Mouse (Mus musculus): ENCODE data around the gene Plekhg6. TPM values are rescaled to one million over a fixed set of nuclear protein-coding genes. Genes with fewer than 3 reads are reported as not detected.

Gene Plekhg6
- polyA plus RNA-seq, 1 experiment from 2014 or later = 0.05 TPM

- WGBS = 11% methylated on average over 6 of the region's 6 CpGs
- Histone ChIP-seq H3K9ac (replicated peaks) (no peak overlapping the region), H3K4me2 (replicated peaks) (no peak overlapping the region), H3K27me3 (peaks cover 74% of the 10 kb centered on the region), H3K9me3 (no peaks in the 10 kb centered on the region), H3K4me3 (no peak overlapping the region), H3K4me1 (peaks cover 18% of the 10 kb centered on the region), H3K36me3 (no peaks in the 10 kb centered on the region), H3K27ac (replicated peaks) (no peak overlapping the region)
- ATAC-seq (ENCODE audit: low FRiP score, low read depth) = no peak
Measured at GRCm38 (mm10) chr6:125378621-125379020, 2.0 kb downstream of the Plekhg6 start.

- H3K4me3 ChIP-seq = no peak overlapping the region
Measured at GRCm38 (mm10) chr6:125377582-125378451, 2.8 kb downstream of the Plekhg6 start.

GRCm38 (mm10) chr6:125377042-125377441 lies 3.6 kb downstream of the Plekhg6 start:
- WGBS = 52% methylated on average over 6 of the region's 6 CpGs
- ATAC-seq (ENCODE audit: low FRiP score, low read depth) = no peak
- no peak overlapping the region for H3K4me2 ChIP-seq (replicated peaks)
- H3K4me3 ChIP-seq = no peak overlapping the region
- H3K9me3 ChIP-seq = no peaks in the 10 kb centered on the region
- peaks cover 73% of the 10 kb centered on the region for H3K27me3 ChIP-seq
- no peak overlapping the region for H3K27ac ChIP-seq (replicated peaks)
- peaks cover 18% of the 10 kb centered on the region for H3K4me1 ChIP-seq
- no peak overlapping the region for H3K9ac ChIP-seq (replicated peaks)
- no peaks in the 10 kb centered on the region for H3K36me3 ChIP-seq

More at GRCm38 (mm10) chr6:125377582-125378451, 2.8 kb downstream of the Plekhg6 start:
- WGBS = 40% methylated on average over 15 of the region's 16 CpGs
- peaks cover 75% of the 10 kb centered on the region for H3K27me3 ChIP-seq
- no peaks in the 10 kb centered on the region for H3K36me3 ChIP-seq
- no peak overlapping the region for H3K9ac ChIP-seq (replicated peaks)
- H3K4me1 ChIP-seq = peaks cover 18% of the 10 kb centered on the region
- H3K4me2 ChIP-seq (replicated peaks) = no peak overlapping the region
- ATAC-seq (ENCODE audit: low FRiP score, low read depth) = no peak
- H3K27ac ChIP-seq (replicated peaks) = no peak overlapping the region
- H3K9me3 ChIP-seq = no peaks in the 10 kb centered on the region

- 61% methylated on average over 4 of the region's 4 CpGs for WGBS
- H3K4me2 ChIP-seq (replicated peaks) = no peak overlapping the region
- no peak for ATAC-seq (ENCODE audit: low FRiP score, low read depth)
- H3K36me3 ChIP-seq = no peaks in the 10 kb centered on the region
- peaks cover 18% of the 10 kb centered on the region for H3K4me1 ChIP-seq
- no peaks in the 10 kb centered on the region for H3K9me3 ChIP-seq
- peaks cover 43% of the 10 kb centered on the region for H3K27me3 ChIP-seq
- H3K4me3 ChIP-seq = no peak overlapping the region
- no peak overlapping the region for H3K27ac ChIP-seq (replicated peaks)
- no peak overlapping the region for H3K9ac ChIP-seq (replicated peaks)
Measured at GRCm38 (mm10) chr6:125367758-125368371, 12.7 kb downstream of the Plekhg6 start.

GRCm38 (mm10) chr6:125366133-125366532 lies 14.5 kb downstream of the Plekhg6 start:
- no peak overlapping the region for H3K9ac ChIP-seq (replicated peaks)
- H3K4me1 ChIP-seq = peaks cover 26% of the 10 kb centered on the region
- no peaks in the 10 kb centered on the region for H3K36me3 ChIP-seq
- peaks cover 50% of the 10 kb centered on the region for H3K27me3 ChIP-seq
- no peak overlapping the region for H3K4me3 ChIP-seq
- no peaks in the 10 kb centered on the region for H3K9me3 ChIP-seq
- WGBS = 68% methylated on average over 1 of the region's 1 CpGs
- H3K27ac ChIP-seq (replicated peaks) = no peak overlapping the region
- ATAC-seq (ENCODE audit: low FRiP score, low read depth) = no peak
- no peak overlapping the region for H3K4me2 ChIP-seq (replicated peaks)

- no peak for ATAC-seq (ENCODE audit: low FRiP score, low read depth)
- H3K27me3 ChIP-seq = peaks cover 55% of the 10 kb centered on the region
- H3K27ac ChIP-seq (replicated peaks) = no peak overlapping the region
- H3K9ac ChIP-seq (replicated peaks) = no peak overlapping the region
- peaks cover 27% of the 10 kb centered on the region for H3K4me1 ChIP-seq
- H3K4me3 ChIP-seq = no peak overlapping the region
- no peak overlapping the region for H3K4me2 ChIP-seq (replicated peaks)
- 86% methylated on average over 5 of the region's 5 CpGs for WGBS
- no peaks in the 10 kb centered on the region for H3K9me3 ChIP-seq
- H3K36me3 ChIP-seq = no peaks in the 10 kb centered on the region
Measured at GRCm38 (mm10) chr6:125365522-125365921, 15.1 kb downstream of the Plekhg6 start.

- ATAC-seq (ENCODE audit: low FRiP score, low read depth) = no peak
- Histone ChIP-seq H3K4me1 (peaks cover 27% of the 10 kb centered on the region), H3K27ac (replicated peaks) (no peak overlapping the region), H3K9ac (replicated peaks) (no peak overlapping the region), H3K27me3 (peaks cover 60% of the 10 kb centered on the region), H3K4me3 (no peak overlapping the region), H3K9me3 (no peaks in the 10 kb centered on the region), H3K36me3 (no peaks in the 10 kb centered on the region), H3K4me2 (replicated peaks) (no peak overlapping the region)
- WGBS = 6% methylated on average over 8 of the region's 8 CpGs
Measured at GRCm38 (mm10) chr6:125364448-125364847, 16.1 kb downstream of the Plekhg6 start.

GRCm38 (mm10) chr6:125363451-125364242 lies 16.9 kb downstream of the Plekhg6 start:
- Histone ChIP-seq H3K27ac (replicated peaks) (no peak overlapping the region), H3K4me1 (peaks cover 27% of the 10 kb centered on the region), H3K36me3 (no peaks in the 10 kb centered on the region), H3K4me2 (replicated peaks) (peak overlapping the region; percentile 30), H3K9me3 (no peaks in the 10 kb centered on the region), H3K9ac (replicated peaks) (no peak overlapping the region), H3K27me3 (peaks cover 60% of the 10 kb centered on the region), H3K4me3 (0 out of 2 replicates have a peak overlapping the region, but pooled peaks have one; percentile 3)
- 6% methylated on average over 23 of the region's 23 CpGs for WGBS
- no peak; the same call in 1 of the 2 replicates for ATAC-seq (ENCODE audit: low FRiP score, low read depth)

- no peaks in the 10 kb centered on the region for H3K9me3 ChIP-seq
- no peak for ATAC-seq (ENCODE audit: low FRiP score, low read depth)
- 0 out of 2 replicates have a peak overlapping the region, but pooled peaks have one; percentile 3 for H3K4me3 ChIP-seq
- H3K36me3 ChIP-seq = peaks cover 6% of the 10 kb centered on the region
- no peak overlapping the region for H3K9ac ChIP-seq (replicated peaks)
- H3K4me1 ChIP-seq = peaks cover 23% of the 10 kb centered on the region
- H3K27me3 ChIP-seq = peaks cover 64% of the 10 kb centered on the region
- no peak overlapping the region for H3K27ac ChIP-seq (replicated peaks)
- WGBS = 14% methylated on average over 15 of the region's 15 CpGs
- H3K4me2 ChIP-seq (replicated peaks) = peak overlapping the region; percentile 30
Measured at GRCm38 (mm10) chr6:125363021-125363420, 17.6 kb downstream of the Plekhg6 start.

GRCm38 (mm10) chr6:125361467-125362291 lies 18.9 kb downstream of the Plekhg6 start:
- Histone ChIP-seq H3K9ac (replicated peaks) (peak overlapping the region; percentile 28; the same call in 1 of the 2 replicates), H3K4me1 (peaks cover 22% of the 10 kb centered on the region), H3K27ac (replicated peaks) (no peak overlapping the region), H3K4me3 (peak overlapping the region; percentile 20), H3K4me2 (replicated peaks) (peak overlapping the region; percentile 44), H3K36me3 (peaks cover 15% of the 10 kb centered on the region), H3K27me3 (peaks cover 62% of the 10 kb centered on the region), H3K9me3 (no peaks in the 10 kb centered on the region)
- peak; percentile 38; the same call in 1 of the 2 replicates for ATAC-seq (ENCODE audit: low FRiP score, low read depth)
- 20% methylated on average over 38 of the region's 38 CpGs for WGBS

GRCm38 (mm10) chr6:125360846-125361245 lies 19.7 kb downstream of the Plekhg6 start:
- Histone ChIP-seq H3K9ac (replicated peaks) (no peak overlapping the region), H3K4me2 (replicated peaks) (no peak overlapping the region), H3K36me3 (peaks cover 15% of the 10 kb centered on the region), H3K27me3 (peaks cover 59% of the 10 kb centered on the region), H3K9me3 (no peaks in the 10 kb centered on the region), H3K4me3 (0 out of 2 replicates have a peak overlapping the region, but pooled peaks have one; percentile 20), H3K4me1 (peaks cover 22% of the 10 kb centered on the region), H3K27ac (replicated peaks) (no peak overlapping the region)
- WGBS = 51% methylated on average over 9 of the region's 9 CpGs
- no peak for ATAC-seq (ENCODE audit: low FRiP score, low read depth)

Data from midbrain, embryonic 12.5 days (tissue).